Mouse (Mus musculus): Measurements from ENCODE around the gene Pcdh17.

GRCm38 (mm10) chr14:84443761-84444160 is 398 bp downstream of the Pcdh17 start:
- TF ChIP-seq POLR2A (IDR thresholded peaks at IDR 0.05; ENCODE audit: low read depth, low read length) (no peak), CTCF (IDR thresholded peaks at IDR 0.05; ENCODE audit: extremely low read depth, insufficient read depth, insufficient read length, insufficient replicate concordance) (no peak)
